Mouse (Mus musculus) right cerebral cortex, adult 2 months (tissue): ENCODE data around the gene Hist1h3i.

Experiments used
- DNase-seq, 2 experiments: peaks; one replicate each; pipeline ENCODE4 v3.0.0; 2021 to 2022; ENCODE audit warnings: low spot score in 2 of 2

Hist1h3i gene

DNA sequence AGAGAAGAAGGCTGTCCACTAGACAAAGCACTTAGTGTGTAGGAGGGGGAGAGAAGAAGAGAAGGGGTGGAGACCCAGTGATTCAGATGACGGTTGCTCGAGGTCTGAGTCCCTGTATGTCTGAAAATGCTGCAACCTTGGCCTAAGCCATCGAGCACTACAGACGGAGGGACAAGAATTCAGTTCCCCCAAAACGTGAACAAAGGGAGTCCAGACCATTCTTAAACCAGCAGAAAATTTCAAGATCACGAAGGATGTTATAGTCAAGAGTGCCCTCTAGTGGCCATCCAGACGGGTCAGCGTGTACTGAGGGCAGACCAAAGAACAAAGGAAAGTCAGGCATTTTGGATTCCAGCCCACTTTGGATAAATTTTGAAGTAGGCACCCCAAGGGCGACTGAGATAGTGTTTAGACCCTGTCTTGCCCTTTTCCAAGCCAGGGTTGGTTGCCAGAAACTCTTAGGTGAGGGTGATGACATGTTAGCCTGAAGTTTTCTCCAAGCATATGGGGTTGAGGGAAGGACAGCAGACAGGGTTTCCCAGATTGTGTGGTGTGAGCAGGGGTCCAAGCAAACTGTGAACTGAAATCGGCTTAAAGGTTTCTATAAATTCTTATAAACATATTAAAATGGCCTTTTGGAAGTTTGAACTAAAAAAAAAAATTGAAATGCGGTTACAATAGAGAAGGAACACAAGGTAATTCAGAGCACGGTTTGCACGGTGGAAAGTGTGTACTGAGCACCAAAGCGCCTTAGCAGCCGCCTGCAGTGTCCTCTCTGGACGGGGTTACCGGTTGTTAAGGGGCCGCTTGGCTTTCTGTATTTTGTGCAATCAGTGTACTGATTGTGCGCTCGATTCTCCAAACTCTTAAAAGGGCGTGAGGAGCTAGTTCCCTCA lies 48.9 kb downstream of the Hist1h3i start:
- peak; percentile 79 to 82 for DNase-seq

- DNase-seq, result no peak
Measured at GRCm38 (mm10) chr13:21733466-21733865, 49.7 kb downstream of the Hist1h3i start.
